Mouse (Mus musculus) layer of hippocampus, postnatal 14 days (tissue): ENCODE data around the gene Taar7a. TPM values are rescaled to one million over a fixed set of nuclear protein-coding genes. Genes with fewer than 3 reads are reported as not detected.

ENCODE experiments used
- DNase-seq, 2 experiments: peaks; one replicate each; pipeline ENCODE4 v3.0.0; 2021 to 2022; ENCODE audit warnings: low spot score in 2 of 2, mixed read lengths in 1 of 2
- long read RNA-seq, 2 experiments: library from polyadenylated mRNA; stranded (forward); transcript quantifications; one replicate each; pipeline ENCODE4 v2.0.0; 2021
- total RNA-seq, 2 experiments: library from RNA; stranded (reverse); gene quantifications; 2 replicates each; pipeline ENCODE4 v1.2.3; 2021

Gene Taar7a
- not detected for total RNA-seq
- long read RNA-seq, experiment 1 = 0 reads
- long read RNA-seq, experiment 2 = 0 reads

DNA sequence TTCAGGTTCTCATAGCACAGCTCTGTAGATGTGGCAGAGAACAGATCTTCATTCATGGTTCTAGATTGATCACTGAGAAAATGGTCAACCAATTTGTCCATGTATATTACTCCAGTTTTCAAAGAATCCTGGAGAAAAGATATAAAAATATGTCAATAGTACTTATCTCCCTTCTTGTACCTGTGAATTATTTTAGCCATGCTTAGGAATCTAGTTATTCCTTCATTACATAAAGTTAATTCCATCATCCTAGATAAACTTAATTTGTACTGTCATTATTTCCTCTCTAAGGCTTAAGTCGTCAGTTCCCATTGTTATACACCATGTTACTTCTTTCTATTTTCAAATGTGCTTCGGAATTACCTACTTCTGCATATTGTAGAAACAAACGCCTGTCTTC, at the start of gene Taar7a:
TSS of gene Taar7a (minus strand) at position 101 of the 400 bp plus-strand sequence.
- DNase-seq = no peak

DNA sequence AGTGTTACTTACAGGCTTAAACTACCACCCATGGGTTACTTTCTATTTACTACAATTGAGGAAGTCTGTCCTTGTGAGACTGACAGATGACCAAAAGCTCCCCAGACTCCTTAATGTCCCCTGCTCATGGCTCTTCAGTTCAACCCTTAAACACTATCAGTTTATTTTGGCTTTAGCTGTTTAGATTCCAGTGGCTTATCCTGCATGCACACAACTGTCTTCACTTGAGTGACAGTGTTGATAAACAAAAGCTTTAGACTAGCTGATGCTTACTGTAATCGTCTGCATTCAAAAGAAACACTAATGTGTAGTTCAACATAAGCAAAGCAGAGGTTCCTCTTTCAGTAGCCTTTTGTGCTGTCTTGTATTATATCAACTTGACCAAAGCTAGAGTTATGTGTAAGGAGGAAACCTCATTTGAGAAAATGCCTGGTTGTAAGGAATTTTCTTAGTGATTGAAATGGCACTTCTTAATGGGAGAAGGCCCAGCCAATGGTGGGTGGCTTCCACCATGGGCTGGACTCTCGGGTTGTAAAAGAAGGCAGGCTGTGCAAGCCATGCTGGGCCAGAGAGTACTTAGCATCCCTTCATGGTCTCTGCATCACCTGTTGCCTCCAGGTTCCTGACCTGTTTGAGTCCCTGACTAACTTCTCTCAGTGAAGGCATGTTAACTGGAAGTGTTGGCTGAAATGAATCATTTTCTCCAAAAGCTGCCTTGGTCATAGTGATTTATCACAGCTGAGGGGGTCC, 47.0 kb upstream of the Taar7a start:
- no peak for DNase-seq

DNA sequence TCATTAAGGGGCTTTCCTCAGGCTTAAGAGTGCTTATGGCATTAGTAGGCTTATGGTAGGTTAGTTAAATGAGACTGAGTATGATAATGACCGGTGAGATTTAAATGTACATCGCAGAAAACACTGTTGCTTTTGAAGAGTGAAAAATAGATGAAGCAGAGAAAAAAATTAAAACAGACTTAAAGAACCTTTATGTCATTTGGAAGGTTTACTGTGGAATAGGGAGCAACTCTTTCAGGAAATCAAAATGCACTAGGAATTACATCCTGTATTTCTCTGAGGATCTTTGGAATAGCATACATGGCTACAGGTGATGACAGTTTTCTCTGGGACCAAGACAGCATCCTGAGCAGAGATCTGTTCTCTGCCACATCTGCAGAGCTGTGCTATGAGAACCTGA, 44.0 kb upstream of the Taar7a start, which contains the start of gene Taar7e:
TSS of gene Taar7e (plus strand) at position 301 of the 400 bp plus-strand sequence.
- no peak for DNase-seq

DNA sequence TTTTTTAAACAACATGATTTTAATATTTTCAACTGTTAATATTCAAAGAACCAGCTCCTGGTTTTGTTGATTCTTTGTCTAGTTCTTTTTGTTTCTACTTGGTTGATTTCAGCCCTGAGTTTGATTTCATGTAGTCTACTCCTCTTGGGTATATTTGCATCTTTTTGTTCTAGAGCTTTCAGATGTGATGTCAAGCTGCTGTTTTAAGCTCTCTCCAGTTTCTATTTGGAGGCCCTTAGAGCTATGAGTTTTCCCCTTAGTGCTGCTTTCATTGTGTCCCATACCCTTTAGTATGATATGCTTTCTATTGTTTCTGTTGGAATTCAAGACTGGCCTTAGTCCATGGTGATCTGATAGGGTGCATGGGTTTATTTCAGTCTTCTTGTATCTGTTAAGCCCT, 38.1 kb upstream of the Taar7a start:
- DNase-seq = no peak

DNA sequence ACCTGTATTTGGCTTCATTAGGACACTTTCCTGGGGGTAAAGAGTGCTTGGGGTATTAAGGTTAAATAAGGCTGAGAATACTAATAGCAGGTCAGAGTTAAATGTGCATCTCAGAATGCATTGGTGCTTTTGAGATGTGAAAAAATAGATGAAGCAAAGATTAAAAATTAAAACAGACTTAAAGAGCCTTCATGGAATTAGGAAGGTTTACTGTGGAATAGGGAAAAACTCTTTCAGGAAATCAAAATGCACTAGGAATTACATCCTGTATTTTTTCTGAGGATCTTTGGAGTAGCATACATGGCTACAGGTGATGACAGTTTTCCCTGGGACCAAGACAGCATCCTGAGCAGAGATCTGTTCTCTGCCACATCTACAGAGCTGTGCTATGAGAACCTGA, 33.6 kb upstream of the Taar7a start, which contains the start of gene Taar7d:
TSS of gene Taar7d (plus strand) at position 301 of the 400 bp plus-strand sequence.
- no peak for DNase-seq

DNA sequence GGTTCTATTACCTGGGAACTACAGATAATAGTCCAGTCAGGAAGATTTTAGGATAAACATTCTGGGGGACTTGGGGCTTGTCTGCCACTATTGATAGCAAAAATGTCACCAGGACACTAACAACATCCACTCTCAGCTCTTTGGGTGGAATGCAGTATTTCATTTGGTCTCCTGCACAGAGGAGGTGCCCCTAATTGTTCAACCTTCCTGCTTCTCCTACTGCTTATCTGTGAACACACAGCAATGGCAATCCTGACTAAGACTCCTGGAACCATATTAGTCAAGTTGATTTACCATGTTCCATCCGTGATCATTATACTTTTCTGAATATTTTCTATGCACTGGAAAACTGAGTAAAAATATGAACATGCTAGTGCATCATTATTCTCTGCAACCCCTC, 14.9 kb upstream of the Taar7a start:
- no peak for DNase-seq

DNA sequence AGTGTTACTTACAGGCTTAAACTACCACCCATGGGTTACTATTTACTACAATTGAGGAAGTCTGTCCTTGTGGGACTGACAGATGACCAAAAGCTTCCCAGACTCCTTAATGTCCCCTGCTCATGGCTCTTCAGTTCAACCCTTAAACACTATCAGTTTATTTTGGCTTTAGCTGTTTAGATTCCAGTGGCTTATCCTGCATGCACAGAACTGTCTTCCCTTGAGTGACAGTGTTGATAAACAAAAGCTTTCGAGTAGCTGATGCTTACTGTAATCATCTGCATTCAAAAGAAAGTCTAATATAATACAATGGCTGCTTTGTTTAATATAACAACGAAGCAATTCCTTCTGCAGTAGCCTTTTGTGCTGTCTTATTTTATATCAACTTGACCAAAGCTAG, 13.8 kb upstream of the Taar7a start:
- DNase-seq = no peak

DNA sequence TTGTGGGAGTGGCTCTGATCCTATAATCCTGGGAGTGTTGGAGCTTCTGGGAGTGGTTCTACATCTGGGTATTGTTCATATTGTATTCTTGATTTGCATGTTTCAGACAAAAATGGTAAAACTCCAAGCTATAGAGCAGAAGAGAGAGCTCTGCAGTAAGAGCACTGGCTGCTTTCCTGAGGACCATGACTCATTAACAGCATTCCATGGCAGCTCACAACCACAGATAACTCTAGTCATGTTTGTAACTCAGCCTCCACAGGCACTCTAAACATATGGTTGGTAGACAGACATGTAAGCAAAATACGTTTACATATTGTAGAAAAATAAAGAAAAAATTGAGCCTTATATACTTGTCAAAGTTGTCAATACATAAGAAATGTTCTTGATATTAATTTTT, 13.2 kb upstream of the Taar7a start:
- DNase-seq = no peak

DNA sequence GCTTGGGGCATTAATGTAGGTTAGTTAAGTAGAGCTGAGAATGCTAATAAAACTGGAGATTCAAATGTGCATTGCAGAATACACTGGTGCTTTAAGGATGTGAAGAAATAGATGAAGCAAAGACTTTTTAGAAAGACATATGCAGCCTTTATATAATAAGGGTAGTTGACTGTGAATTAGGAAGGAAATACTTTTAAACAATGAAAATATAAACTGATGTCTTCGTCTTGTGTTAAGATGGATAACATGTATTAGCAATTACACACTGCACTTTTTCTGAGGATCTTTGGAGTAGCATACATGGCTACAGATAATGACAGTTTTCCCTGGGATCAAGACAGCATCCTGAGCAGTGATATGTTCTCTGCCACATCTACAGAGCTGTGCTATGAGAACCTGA, 6.4 kb upstream of the Taar7a start, which contains the start of gene Taar7b:
TSS of gene Taar7b (plus strand) at position 301 of the 400 bp plus-strand sequence.
- DNase-seq = no peak

DNA sequence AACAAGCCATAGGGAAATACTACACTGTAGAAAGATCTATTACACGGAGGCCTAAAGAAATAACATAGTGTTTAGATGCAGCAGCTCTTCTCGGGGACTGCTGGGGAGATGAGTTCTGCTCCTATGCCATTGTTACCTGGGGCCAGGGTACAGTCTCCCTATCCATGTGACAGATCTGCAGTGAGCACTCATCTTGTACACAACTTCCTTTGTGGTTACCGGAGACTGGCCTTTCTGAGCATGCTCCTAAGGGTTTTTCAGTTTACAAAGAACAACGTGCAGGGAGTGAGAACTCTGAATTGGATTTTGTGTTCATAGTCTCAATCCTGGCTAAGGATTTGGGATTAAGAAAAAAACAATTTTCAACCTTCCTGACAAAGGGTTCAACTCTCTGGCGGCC, 6.9 kb downstream of the Taar7a start:
- DNase-seq = no peak

DNA sequence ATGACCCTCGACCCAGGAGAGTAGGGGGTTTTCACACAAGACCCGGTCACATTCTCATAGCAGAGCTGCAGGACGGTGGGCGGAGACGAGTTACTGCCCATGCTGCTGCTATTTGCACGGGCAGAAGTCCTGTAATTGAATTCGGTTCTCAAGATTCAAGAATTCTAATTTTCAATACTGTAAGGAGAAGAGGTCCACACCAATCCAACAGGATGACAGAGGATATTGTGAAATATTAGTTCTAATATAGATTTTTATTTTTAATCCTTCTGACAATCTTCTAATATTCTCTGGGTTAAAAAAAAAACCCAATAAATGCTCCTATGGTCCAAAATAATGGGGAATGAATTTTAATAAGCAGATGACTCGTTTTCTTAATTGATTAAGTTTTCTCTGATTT, 7.7 kb downstream of the Taar7a start, which contains the start of gene Taar6:
TSS of gene Taar6 (minus strand) at position 101 of the 400 bp plus-strand sequence.
- no peak for DNase-seq

DNA sequence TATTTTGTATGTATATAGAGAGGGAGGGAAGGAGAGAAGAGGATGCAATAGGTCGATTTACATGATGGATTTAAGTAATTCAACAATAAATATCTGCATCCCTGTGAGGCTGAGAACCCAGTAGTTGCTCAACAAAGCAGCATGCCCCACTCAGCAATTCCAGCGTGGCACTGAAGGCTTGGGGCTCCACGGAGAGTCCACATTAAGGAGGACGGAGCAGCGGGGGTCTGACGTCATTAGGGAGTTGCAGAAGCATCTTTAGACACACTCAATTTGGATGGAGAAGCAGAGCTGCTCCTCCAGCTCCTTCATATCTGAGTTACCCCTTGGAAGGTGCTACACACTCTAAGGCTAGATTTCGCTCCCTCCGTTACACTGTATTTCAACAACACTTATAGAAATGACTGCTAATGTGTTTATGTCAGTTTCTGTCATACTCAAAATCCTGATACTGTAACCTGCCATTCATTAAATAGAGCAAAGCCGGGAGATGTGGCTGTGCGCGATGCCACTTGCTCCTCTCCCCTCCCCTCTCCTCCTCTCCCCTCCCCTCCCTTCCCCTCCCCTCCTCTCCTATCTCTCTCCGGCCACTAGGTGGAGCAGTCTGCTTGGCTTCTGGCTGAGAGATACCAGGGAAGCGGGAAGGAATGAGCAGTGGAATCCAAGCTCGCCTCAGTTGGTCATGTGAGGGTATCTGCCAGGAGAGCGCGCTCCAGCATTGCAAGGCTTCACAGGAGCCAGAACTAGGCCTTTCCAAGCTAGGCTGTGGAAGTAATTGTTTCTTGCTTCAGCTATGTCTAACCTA, 14.2 kb downstream of the Taar7a start:
- DNase-seq = peak; percentile 64 to 77

DNA sequence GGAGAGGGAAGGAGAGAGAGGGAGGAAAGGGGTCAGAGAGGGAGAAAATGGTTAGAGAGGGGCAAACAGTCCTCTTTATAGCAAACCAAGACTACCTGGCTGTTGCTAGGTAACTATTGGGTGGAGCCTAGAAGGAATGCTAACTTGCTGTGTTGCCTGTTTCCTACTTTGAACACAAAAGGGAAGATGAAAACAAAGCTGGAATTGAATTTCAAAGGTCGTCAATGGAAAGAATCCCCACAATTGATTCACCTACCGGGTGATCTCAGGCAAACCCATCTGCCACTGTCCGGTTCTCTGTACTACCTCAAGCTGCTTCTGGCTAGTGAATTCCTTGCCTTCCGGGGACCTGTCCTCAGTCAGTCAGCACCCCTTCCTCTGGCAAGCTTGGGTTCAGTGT, 15.3 kb downstream of the Taar7a start:
- no peak for DNase-seq

DNA sequence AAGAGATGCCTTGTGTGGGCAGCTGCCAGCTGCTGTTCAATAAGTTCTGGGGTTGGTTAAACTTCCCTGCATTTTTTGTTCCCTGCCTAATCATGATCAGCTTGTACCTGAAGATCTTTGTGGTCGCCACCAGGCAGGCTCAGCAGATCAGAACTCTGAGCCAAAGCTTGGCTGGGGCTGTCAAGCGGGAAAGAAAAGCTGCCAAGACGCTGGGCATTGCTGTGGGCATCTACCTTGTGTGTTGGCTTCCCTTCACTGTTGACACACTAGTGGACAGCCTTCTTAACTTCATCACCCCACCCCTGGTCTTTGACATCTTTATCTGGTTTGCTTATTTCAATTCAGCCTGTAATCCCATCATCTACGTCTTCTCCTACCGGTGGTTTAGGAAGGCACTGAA, 22.0 kb downstream of the Taar7a start:
- DNase-seq = no peak

DNA sequence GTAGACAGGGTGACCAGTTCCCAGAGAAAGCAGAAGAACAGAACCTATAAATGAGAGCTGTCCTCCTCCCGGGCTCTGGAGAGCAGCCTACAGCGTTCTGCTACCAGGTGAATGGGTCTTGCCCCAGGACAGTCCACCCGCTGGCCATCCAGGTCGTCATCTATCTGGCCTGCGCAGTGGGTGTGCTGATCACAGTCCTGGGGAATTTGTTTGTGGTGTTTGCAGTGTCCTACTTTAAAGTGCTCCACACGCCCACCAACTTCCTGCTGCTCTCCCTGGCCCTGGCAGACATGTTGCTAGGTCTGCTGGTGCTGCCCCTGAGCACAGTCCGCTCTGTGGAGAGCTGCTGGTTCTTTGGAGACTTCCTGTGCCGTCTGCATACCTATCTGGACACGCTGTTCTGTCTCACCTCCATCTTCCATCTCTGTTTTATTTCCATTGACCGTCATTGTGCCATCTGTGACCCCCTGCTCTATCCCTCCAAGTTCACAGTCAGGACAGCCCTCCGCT, 22.6 kb downstream of the Taar7a start, which contains the start of gene Taar5:
TSS of gene Taar5 (plus strand) at position 51 of the 510 bp plus-strand sequence.
- DNase-seq = no peak

DNA sequence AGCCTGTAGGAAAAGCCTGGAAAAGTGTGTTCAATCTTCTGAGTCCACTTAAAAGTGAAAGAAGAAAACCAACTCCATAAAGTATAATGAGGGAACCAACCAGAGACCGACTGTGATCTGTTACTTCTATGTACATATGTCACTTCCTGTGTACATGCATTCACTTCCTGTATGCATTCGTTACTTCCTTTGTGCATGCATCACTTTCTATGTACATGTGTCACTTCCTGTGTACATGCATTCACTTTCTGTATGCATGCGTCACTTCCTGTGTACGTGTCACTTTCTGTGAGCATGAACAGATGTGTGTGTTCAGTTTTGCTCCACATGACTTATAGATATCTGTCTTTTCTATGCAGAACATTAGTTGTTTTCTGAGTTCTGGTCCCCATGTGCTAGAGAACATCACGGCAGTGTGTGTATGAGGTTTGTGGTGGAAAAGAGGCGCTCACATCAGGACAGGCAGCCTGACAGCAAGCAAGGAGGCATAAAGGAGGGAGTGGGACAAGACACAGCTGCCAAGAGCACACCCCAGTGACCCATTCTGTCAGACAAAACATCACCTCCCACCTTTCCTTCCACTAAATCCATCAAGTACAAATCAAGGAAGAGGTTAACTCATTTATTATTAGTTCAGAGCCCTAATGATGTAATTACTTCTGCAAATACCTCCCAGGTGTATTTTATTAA, 28.2 kb downstream of the Taar7a start:
- DNase-seq = no peak

DNA sequence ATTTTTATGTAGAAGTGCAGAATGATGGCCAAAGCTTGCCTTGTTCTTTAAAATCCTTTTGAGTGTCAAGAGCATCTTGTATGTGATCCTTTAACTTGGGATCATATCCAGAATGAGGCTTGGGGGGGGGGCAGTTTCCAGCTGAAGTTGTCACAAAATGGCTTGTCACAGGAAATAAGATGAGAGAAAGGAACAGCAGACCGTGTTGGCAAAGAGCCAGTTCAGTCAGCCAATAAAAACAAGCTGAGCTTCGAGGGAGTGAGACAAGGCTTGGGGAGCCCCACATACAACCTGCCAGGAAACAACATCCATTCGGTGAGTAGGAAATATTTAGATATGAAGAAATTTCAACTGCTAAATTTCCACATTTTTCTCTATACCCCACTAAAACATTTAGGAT, 29.8 kb downstream of the Taar7a start:
- no peak for DNase-seq

DNA sequence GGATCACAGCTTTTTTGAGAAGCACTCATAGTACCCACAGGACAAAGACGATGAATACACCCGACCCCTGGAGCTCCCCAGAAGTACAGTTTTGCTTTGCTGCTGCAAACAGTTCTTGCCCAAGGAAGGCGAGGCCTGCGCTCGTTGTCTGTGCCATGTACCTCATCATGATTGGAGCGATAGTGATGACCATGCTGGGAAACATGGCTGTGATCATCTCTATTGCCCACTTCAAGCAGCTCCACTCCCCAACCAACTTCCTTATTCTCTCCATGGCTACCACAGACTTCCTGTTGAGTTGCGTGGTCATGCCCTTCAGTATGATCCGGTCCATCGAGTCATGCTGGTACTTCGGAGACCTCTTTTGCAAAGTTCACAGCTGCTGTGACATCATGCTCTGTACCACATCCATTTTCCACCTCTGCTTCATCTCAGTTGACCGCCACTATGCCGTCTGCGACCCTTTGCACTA, 32.8 kb downstream of the Taar7a start, which contains the start of gene Taar4:
TSS of gene Taar4 (plus strand) at position 51 of the 472 bp plus-strand sequence.
- DNase-seq = no peak

DNA sequence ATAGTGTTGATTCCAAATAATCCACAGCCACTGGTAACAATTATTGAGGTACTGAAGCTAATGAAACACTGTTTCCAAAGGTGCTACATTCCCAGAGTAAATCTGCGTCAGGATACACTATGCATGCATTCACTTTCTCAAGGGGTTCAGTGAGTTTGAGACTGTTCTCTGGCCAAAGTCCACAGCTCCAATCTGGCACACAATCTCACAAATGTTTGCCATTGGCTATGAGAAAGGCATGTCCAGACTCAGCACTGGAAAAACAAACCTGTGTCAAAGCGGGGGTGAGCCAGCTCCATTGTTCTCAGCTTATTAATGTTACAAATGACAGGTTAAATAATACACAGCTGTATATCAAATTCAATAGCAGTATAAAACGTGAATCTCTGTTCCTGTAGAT, 34.2 kb downstream of the Taar7a start:
- DNase-seq = no peak

DNA sequence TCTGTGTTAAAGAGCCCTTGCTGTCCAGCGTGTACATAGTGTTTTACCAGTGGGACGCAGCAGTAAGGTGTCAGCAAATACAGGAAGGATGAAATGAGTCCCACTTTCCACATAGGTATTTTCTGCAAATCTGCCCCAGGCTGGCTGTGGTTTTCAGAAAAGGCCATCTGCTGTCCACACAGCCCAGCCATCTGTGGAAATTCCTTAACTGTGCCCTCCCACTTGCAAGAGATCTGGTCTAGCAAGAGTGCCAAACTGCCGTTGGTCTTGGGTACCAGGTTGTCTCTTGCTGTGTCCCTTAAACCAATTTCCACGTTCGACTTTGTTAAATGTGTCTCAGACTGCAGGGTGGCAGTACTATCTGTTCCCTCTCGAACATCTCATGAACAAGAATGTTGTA, 41.6 kb downstream of the Taar7a start:
- no peak for DNase-seq

DNA sequence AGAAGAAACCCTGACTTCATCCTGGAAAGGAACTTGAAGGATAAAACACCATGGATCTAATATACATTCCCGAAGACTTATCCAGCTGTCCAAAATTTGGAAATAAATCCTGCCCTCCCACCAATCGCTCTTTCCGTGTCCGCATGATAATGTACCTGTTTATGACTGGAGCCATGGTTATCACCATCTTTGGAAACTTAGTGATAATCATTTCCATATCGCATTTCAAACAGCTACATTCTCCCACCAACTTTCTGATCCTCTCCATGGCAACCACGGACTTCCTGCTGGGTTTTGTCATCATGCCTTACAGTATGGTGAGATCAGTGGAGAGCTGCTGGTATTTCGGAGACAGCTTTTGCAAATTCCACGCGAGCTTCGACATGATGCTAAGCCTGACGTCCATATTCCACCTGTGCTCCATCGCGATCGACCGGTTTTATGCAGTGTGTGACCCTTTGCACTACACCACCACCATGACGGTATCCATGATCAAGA, 43.7 kb downstream of the Taar7a start, which contains the start of gene Taar3:
TSS of gene Taar3 (plus strand) at position 51 of the 498 bp plus-strand sequence.
- peak in 1 of 2 experiments; percentile 4 for DNase-seq
